Mouse (Mus musculus) liver, embryonic 12.5 days (tissue): ENCODE results near the gene Cyp39a1. TPM values are rescaled to one million over a fixed set of nuclear protein-coding genes. Genes with fewer than 3 reads are reported as not detected.

Experiments used
- ATAC-seq: fragments of 200-750 bp; cut with Nextera tagmentation; 2 replicates; pipeline ENCODE4 v1.8.0; 2017; ENCODE audit warnings: moderate number of reproducible peaks, mild to moderate bottlenecking, moderate library complexity
- H3K27ac ChIP-seq: fragments of 300-500 bp; sonication (generic); 2 replicates; pipeline ENCODE4 v1.5.1; 2016; ENCODE audit warnings: mild to moderate bottlenecking
- H3K27me3 ChIP-seq: fragments of 300-500 bp; sonication (generic); replicated peaks from 2 replicates; pipeline ENCODE4 v1.6.1; 2016; ENCODE audit warnings: mild to moderate bottlenecking, moderate library complexity
- H3K36me3 ChIP-seq: fragments of 300-500 bp; sonication (generic); 2 replicates; pipeline ENCODE4 v1.6.1; 2016; ENCODE audit warnings: mild to moderate bottlenecking, moderate library complexity
- H3K4me1 ChIP-seq: fragments of 300-500 bp; sonication (generic); 2 replicates; pipeline ENCODE4 v1.6.1; 2016
- H3K4me2 ChIP-seq: fragments of 300-500 bp; sonication (generic); 2 replicates; pipeline ENCODE4 v1.6.1; 2016; ENCODE audit warnings: mild to moderate bottlenecking, moderate library complexity
- H3K4me3 ChIP-seq: fragments of 300-500 bp; sonication (generic); 2 replicates; pipeline ENCODE4 v1.5.1; 2016; ENCODE audit warnings: mild to moderate bottlenecking, moderate library complexity
- H3K9ac ChIP-seq: fragments of 300-500 bp; sonication (generic); 2 replicates; pipeline ENCODE4 v1.6.1; 2016; ENCODE audit warnings: mild to moderate bottlenecking, moderate library complexity
- H3K9me3 ChIP-seq: fragments of 300-500 bp; sonication (generic); replicated peaks from 2 replicates; pipeline ENCODE4 v1.6.1; 2016; ENCODE audit warnings: mild to moderate bottlenecking, moderate library complexity
- WGBS: fragments of 180-500 bp; shearing (Covaris S2); methylation state at CpG from one replicate; pipeline ENCODE4 v1.1.7; 2016; ENCODE audit not compliant: insufficient replicate concordance; 5-methylcytosine and 5-hydroxymethylcytosine counted together
- polyA plus RNA-seq: library from polyadenylated mRNA; unstranded; fragments of >200 nt; fragmentation: Nextera tagmentation; extraction: Ambion mirVana; gene quantifications from 2 replicates; pipeline ENCODE4 v1.2.1, GENCODE M21; 2016

Gene Cyp39a1
- polyA plus RNA-seq, 1 experiment from 2014 or later = 2.6 TPM

DNA sequence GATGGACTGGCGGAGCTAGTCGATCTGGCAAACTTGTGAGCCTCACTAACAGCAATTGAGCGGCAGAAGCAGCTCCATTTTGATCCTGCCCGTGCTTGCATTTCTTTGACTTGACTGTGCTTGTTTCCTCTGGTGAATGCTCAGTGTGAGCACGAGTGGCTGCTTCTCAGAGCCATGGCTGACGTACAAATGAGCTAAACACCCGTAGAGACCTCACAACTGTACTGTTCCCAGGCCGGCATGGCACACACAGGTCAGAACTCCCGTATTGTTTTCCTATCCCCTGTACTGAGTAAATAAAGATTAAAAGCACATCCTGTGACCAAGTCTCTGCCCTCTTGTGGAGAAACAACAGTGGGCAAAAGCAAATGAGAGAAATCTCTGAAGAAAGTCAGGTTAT is 22.4 kb downstream of the Cyp39a1 start:
- WGBS = 68% methylated on average over 9 of the region's 9 CpGs
- Histone ChIP-seq H3K4me3 (no peak overlapping the region), H3K9me3 (no peaks in the 10 kb centered on the region), H3K9ac (no peak overlapping the region), H3K4me1 (no peaks in the 10 kb centered on the region), H3K36me3 (no peaks in the 10 kb centered on the region; the same call in 1 of the 2 replicates), H3K27ac (no peak overlapping the region), H3K4me2 (no peak overlapping the region), H3K27me3 (no peaks in the 10 kb centered on the region)
- no peak for ATAC-seq

DNA sequence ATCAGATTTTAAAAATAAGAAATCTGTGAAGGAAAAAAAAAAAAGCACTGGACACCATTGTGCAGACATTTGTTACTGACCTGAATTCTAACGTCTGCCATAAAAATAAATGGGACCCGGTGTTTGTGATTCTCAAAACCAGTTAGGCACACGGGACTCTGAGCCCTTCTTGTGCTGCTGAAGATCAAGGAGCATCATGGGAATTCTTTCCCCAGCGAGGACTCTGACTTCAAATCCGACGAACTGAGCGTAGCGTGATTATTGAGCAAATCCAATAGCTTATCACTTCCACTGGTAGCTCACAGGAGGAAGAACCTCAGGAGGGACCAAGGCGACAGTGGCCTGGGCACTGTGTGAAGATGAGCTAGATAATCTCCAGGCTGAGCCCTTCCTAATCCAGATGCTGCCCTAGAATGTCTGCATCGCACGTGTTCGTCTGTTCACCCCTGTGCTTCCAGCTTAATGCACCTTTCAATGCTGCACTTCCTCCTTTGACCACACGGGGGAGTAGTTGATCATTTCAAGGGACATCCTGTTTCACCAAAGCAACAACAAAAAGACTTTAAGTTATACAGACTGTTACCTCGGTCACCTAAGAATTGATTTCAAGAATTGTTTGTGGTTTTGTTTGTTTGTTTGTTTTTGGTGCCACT is 31.9 kb downstream of the Cyp39a1 start:
- no peak for ATAC-seq
- Histone ChIP-seq H3K9ac (no peak overlapping the region), H3K4me3 (no peak overlapping the region), H3K27ac (no peak overlapping the region), H3K4me2 (no peak overlapping the region), H3K36me3 (no peaks in the 10 kb centered on the region; the same call in 1 of the 2 replicates), H3K9me3 (no peaks in the 10 kb centered on the region), H3K27me3 (no peaks in the 10 kb centered on the region), H3K4me1 (no peaks in the 10 kb centered on the region)
- WGBS = 39% methylated on average over 14 of the region's 14 CpGs

DNA sequence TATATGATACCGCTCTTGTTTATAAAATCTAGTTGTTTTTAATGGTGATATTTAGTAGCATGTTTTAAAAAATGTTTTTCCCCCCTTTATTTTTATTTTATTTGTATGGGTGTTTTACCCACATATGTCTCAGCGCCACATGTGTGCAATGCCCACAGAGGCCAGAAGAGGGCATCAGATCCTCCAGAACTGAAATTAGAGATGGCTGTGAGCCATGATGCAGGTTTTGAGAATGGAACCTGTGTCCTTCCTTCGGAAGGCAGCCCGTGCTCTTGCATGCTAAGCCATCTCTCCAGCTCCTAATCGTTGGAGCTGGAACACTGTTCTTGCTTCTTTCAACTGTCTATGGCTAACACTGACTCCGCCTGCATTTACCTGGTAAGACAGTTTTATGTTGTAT is 33.8 kb downstream of the Cyp39a1 start:
- no peak for ATAC-seq
- H3K4me2 ChIP-seq = no peak overlapping the region
- WGBS = 55% methylated on average over 6 of the region's 6 CpGs

DNA sequence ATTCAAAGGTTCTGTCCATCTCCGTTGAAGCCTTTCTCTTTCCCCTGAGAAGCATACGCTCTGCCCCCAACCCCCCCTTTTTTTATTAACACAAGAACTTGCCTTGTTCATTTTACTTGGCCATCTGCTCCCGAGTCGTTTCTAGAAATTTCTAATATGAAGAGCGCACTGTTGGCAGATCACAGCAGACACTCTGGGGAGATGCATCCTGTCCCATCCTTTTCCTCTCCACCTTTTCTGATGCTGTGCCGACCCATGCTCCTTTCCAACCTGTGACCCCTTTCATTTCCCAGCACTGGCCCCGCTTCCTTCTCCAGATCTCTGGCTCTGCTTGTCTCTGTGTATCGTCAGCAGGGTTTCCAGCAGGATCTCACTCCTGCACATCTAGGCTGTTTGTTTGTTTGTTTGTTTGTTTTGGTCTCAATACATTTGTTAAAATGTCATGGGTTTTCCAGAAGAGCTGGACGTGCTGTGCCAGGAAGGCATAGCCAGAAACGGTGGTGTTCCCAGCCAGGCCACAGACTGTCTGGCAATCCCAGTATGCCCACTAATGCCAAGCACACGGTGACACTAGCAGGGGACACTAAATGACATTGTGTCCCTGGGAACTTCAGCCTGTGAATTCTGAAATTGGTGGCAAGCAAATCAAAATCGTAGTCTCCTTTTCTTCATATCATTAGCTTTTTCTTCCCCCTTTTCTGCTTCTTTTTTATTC is 37.1 kb downstream of the Cyp39a1 start:
- Histone ChIP-seq H3K27me3 (no peaks in the 10 kb centered on the region), H3K27ac (no peak overlapping the region), H3K4me3 (no peak overlapping the region), H3K4me1 (no peaks in the 10 kb centered on the region), H3K9ac (no peak overlapping the region), H3K4me2 (no peak overlapping the region), H3K9me3 (no peaks in the 10 kb centered on the region), H3K36me3 (no peaks in the 10 kb centered on the region)
- no peak for ATAC-seq
- WGBS = 73% methylated on average over 12 of the region's 12 CpGs

More for the DNA sequence above, 33.8 kb downstream of the Cyp39a1 start:
- Histone ChIP-seq H3K4me1 (no peaks in the 10 kb centered on the region), H3K36me3 (no peaks in the 10 kb centered on the region), H3K4me3 (no peak overlapping the region), H3K9me3 (no peaks in the 10 kb centered on the region), H3K27ac (no peak overlapping the region), H3K9ac (no peak overlapping the region), H3K27me3 (no peaks in the 10 kb centered on the region)

DNA sequence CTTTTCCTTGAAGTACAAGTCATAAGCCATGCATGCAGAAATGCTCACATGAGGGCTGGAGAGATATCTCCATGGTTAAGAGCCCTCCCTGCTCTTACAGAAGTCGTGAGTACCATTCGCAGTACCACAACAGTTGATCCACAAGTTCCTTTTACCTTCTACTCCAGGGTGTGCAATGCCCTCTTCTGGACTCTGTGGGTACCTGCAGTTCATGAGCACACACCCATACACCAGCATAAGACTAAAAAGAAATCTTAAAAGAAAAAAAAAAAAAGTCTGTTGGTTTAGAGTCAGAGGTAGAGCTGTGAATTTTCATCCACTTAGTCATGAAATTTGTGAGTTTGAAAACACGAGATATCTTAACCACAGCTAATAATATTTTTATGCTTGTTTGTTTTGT is 39.5 kb downstream of the Cyp39a1 start:
- Histone ChIP-seq H3K9ac (no peak overlapping the region), H3K4me2 (no peak overlapping the region), H3K27ac (no peak overlapping the region), H3K4me1 (no peaks in the 10 kb centered on the region), H3K9me3 (no peaks in the 10 kb centered on the region), H3K36me3 (no peaks in the 10 kb centered on the region), H3K4me3 (no peak overlapping the region), H3K27me3 (no peaks in the 10 kb centered on the region)
- 83% methylated on average over 3 of the region's 3 CpGs for WGBS
- no peak for ATAC-seq

DNA sequence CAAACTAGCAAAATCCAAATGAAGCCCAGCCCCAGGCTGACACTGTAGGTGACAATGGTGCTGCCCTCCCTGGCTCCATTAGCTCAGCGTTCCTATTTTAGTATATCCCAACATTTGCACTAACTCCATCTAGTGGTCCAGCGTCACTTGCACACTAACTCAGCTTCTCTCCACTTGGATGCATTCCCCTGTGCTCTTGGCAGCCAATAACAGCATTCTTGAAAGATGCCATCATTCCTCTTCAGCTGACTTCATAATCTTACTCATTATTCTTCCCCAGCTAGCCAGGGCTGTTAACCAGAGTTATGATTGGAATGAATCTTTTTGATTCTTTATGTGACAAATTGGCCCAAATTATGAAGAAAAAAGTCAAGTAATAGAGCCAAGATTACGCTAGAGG is 40.0 kb downstream of the Cyp39a1 start:
- no peaks in the 10 kb centered on the region for H3K36me3 ChIP-seq
- no peak overlapping the region for H3K4me3 ChIP-seq
- no peak overlapping the region for H3K27ac ChIP-seq
- 67% methylated on average over 3 of the region's 3 CpGs for WGBS
- no peaks in the 10 kb centered on the region for H3K4me1 ChIP-seq
- no peaks in the 10 kb centered on the region for H3K27me3 ChIP-seq
- no peak for ATAC-seq
- H3K9ac ChIP-seq = no peak overlapping the region
- no peak overlapping the region for H3K4me2 ChIP-seq
- H3K9me3 ChIP-seq = no peaks in the 10 kb centered on the region

DNA sequence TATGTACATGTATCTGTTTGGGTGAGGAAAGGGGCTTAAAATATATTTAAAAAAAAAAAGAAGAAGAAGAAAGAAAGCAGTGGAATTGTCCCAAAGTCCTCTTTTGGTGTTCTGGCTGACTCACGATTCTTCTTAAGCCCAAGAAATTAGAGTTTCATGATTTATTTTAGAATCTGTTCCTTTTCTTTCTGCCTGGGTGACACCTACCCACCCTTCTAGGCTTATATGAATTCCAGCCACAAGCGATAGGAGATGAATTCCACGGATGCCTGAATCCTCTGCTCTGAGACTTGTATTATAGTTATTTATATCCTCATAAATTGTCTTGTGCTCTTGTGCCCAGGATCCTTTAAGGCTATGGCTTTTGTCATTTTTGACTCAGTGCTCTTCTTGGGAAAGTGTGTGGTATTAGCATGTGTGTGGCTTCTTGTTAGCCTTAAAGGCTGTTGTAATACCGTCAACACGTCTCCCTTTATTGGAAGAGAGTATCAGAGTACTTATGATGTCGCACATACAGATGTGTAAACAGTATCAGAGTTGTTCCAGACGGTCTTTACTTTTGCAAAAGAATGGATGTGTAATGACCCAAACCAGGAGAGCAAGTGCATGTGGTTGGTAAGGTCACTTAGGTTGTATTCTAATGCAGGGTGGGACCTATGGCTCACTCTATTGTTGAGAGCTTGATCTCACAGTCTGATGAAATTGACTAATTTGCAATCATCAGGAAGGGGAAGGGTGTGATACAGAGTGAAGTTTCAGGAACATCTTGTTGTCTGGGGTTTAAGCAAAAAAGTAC is 44.5 kb downstream of the Cyp39a1 start:
- H3K4me1 ChIP-seq = no peaks in the 10 kb centered on the region
- H3K4me3 ChIP-seq = no peak overlapping the region
- no peak overlapping the region for H3K4me2 ChIP-seq
- no peak overlapping the region for H3K9ac ChIP-seq
- H3K27me3 ChIP-seq = no peaks in the 10 kb centered on the region
- no peaks in the 10 kb centered on the region for H3K36me3 ChIP-seq
- 73% methylated on average over 7 of the region's 7 CpGs for WGBS
- no peak overlapping the region for H3K27ac ChIP-seq
- no peak for ATAC-seq
- H3K9me3 ChIP-seq = no peaks in the 10 kb centered on the region

DNA sequence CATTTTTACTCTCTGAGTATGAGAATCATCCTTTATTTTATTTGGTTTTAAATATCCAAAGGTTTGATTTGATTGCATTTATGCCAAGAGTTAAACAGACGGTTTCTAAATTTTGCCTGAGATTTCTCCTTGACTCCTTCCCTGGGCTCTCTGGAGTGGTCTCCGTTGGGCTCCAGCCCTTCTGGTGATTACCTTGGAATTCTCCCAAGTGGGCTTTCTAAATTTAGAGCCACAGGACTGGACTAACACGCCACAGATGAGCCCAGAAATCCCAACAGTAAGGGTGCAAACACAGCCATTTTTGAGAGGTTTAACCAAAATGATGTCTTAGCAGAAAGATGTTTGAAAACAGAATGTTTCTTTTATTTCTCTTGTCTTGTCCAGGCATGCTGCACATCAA is 47.0 kb downstream of the Cyp39a1 start:
- Histone ChIP-seq H3K27me3 (no peaks in the 10 kb centered on the region), H3K36me3 (no peaks in the 10 kb centered on the region), H3K4me2 (no peak overlapping the region), H3K27ac (no peak overlapping the region), H3K4me1 (no peaks in the 10 kb centered on the region), H3K4me3 (no peak overlapping the region), H3K9me3 (no peaks in the 10 kb centered on the region), H3K9ac (no peak overlapping the region)
- 63% methylated on average over 3 of the region's 3 CpGs for WGBS
- ATAC-seq = no peak

DNA sequence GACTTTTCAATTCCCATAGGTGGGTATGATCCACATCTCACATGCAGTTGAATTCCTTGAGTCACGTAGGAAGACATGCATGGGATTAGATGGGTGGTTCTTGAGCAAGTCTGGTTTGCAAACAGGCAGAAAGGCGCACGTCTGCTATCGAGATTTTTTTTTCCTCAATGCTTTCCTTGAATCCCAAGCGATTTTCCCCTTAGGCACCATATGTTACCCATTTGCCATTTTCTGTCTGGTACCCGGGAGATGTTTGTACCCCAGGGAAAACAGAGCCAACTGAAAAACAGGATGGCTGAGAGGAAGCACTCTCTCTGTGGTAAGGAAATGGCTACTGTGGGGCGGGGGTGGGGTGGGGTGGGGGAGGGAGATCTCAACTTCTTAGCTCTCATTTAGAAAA is 49.4 kb downstream of the Cyp39a1 start:
- H3K4me1 ChIP-seq = no peaks in the 10 kb centered on the region
- no peaks in the 10 kb centered on the region for H3K9me3 ChIP-seq
- H3K27ac ChIP-seq = no peak overlapping the region
- no peaks in the 10 kb centered on the region for H3K36me3 ChIP-seq
- H3K27me3 ChIP-seq = no peaks in the 10 kb centered on the region
- no peak for ATAC-seq
- H3K4me3 ChIP-seq = no peak overlapping the region
- no peak overlapping the region for H3K4me2 ChIP-seq
- H3K9ac ChIP-seq = no peak overlapping the region
- 45% methylated on average over 7 of the region's 7 CpGs for WGBS

DNA sequence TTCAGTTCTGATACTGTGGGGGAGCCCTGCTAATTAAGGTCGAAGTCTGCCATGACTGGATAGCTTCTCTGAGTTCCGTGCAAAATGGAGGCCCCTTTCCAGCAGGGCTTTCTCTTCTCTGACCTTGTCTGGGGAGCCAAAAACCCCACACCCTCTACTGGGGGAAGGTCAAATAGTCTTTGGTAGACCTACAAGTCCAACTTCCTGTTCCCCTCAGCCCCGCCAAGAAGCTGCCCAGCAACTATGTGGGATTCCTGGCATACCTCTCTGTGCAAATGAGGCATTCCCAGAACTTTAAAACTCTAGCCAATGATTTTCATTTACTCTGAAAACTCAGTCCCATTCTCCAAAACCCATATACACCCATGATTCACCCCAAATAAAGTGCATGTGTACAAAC is 52.2 kb downstream of the Cyp39a1 start:
- WGBS = 61% methylated on average over 3 of the region's 3 CpGs
- Histone ChIP-seq H3K4me3 (no peak overlapping the region), H3K27me3 (no peaks in the 10 kb centered on the region), H3K4me1 (no peaks in the 10 kb centered on the region), H3K9ac (no peak overlapping the region), H3K9me3 (0 out of 2 replicates have a peak, but pooled peaks cover under 1% of the 10 kb centered on the region), H3K27ac (no peak overlapping the region), H3K36me3 (no peaks in the 10 kb centered on the region), H3K4me2 (no peak overlapping the region)
- ATAC-seq = no peak

DNA sequence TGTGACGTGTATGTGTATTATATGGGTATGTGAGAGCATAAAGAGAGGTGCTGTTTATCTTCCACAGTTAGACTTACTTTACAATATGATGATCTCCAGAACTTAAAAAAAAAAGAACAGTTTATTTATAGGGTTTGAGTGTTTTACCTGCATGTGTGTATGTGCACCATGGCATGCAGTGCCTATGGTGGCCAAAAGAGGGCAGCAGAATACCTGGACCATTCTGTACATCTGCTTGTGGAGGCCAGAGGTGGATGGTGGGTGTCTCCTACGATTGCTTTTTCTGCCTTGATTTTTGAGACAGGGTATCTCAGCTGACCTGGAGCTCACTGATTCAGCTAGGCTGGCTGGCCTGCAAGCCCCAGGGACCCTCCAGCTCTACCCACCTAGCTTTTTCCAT is 57.3 kb downstream of the Cyp39a1 start:
- ATAC-seq = no peak
- Histone ChIP-seq H3K9me3 (0 out of 2 replicates have a peak, but pooled peaks cover 3% of the 10 kb centered on the region), H3K4me2 (no peak overlapping the region), H3K4me1 (no peaks in the 10 kb centered on the region), H3K9ac (no peak overlapping the region), H3K27ac (no peak overlapping the region), H3K36me3 (no peaks in the 10 kb centered on the region), H3K4me3 (no peak overlapping the region), H3K27me3 (no peaks in the 10 kb centered on the region)
- WGBS = 65% methylated on average over 2 of the region's 2 CpGs

DNA sequence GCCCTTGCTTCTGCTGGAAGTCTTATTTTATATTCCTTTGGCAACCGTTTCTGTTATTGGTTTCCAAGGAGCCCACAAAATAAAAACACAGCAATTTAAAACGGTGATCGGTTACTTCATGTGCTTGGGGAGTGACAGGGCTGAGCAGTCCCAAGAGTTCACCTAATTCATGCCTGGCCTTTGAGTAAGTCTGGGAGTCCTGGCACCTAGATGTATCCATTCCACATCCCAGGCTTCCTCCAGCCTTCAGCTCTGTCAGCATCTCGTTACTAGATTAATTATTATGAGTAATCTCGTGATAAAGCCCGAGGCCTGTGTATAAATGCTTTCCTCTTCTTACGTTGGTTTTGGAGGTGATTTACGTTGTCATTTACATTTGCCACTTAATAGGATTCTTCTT is 64.1 kb downstream of the Cyp39a1 start:
- Histone ChIP-seq H3K36me3 (no peaks in the 10 kb centered on the region), H3K4me3 (no peak overlapping the region), H3K4me1 (no peaks in the 10 kb centered on the region), H3K9ac (no peak overlapping the region), H3K4me2 (no peak overlapping the region), H3K9me3 (no peaks in the 10 kb centered on the region), H3K27me3 (no peaks in the 10 kb centered on the region), H3K27ac (no peak overlapping the region)
- 70% methylated on average over 8 of the region's 8 CpGs for WGBS
- ATAC-seq = no peak
